Mouse (Mus musculus) adrenal gland, postnatal 25 days (tissue): ENCODE measurements around the gene Prpf4b. TPM values are rescaled to one million over a fixed set of nuclear protein-coding genes. Genes with fewer than 3 reads are reported as not detected.
"Not testable (repeated sequence)": the region's sequence is repeated elsewhere in the genome, so short reads cannot be mapped to it uniquely, and the experiment has no call there.

Experiments used
- DNase-seq: peaks from one replicate; pipeline ENCODE4 v3.0.0; 2021; ENCODE audit warnings: mixed read lengths
- total RNA-seq: library from RNA; stranded (reverse); gene quantifications from 2 replicates; pipeline ENCODE4 v1.2.3, GENCODE M21; 2021

Prpf4b gene
- total RNA-seq, 1 experiment from 2014 or later = 110 TPM

DNA sequence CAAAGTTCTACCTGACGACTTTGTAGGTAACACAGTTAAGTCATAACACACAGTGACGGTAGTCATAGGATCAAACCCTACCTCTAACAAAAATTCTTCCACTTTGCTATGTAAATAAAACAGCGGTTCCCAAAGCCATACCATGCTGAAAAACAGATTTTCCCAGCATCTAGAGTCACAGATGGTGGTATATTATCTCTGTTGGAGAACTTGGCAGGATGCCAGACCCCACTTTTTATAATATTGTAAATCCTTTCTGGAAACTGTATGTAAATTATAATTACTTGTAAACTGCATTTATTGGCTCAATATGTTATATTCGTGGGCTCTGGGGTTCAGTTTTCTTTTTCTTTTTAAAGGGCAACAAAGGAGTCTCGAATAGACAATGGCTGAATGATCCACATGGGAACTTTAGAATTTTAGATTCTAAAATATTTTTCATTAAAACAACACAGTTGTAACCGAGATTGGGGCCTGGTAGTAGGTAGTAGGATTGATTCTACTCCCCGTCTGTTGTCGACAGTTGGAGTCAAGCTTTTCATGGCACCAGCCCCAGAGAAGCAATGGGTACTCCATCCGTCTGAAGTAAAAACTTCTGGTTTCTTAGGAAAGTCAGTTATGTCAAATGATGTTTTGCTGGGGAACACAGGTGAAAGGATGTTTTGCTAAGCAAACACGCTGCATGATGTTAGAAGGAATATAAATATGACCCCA, 60.0 kb downstream of the Prpf4b start:
- no peak for DNase-seq

DNA sequence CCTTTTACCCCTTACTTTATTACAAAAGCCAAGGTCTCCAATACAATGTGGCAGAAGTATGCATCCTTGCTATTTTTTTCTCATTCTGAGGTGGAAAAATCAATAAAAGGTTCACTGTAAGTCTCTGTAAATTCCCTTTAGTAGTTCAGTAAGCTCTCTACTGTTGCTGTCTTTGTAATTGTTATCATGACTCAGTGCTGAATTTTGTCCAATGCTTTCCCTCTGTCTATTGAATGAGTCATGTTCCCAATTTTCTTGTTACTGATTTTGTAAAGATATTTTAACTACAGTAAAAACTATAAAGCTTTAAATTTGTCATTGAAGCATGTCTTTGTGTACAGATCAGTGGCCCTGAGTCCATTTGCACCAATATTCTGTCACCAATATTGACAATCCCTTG, 67.3 kb downstream of the Prpf4b start:
- DNase-seq = no peak

DNA sequence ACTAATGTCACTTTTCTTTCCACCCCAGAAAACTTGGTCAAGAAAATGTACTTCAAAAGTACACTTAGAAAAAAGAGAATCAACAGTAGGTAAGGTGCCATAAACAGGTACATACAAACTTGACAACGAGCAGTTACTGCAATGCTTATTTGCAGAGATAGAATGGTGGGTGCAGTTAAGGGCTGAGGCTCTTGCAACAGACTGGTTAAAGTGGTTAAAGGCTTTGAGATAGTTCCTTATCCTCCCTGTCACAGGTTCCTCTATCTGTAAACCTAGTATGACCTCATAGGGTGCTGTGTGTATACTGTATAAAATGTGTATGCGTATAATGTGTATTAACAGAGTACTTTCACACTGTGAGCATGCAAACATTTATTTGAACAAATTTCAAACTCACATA, 76.3 kb downstream of the Prpf4b start:
- DNase-seq = not testable (repeated sequence)

Other genes with a start within 250 kb of the Prpf4b start
- gene Pxdc1, start 221.8 kb upstream of the Prpf4b start, total RNA-seq = 1.8 and 2.8 TPM in 2 replicates
- gene Fam50b, start 140.5 kb upstream of the Prpf4b start, total RNA-seq = not detected in 2 replicates
- 0.61 TPM in 1 of 2 replicates, not detected in the other for gene Fam217a, start 49.0 kb downstream of the Prpf4b start, total RNA-seq
- not detected in 2 replicates for gene 4933417A18Rik, start 49.1 kb downstream of the Prpf4b start, total RNA-seq
- gene Eci3, start 88.5 kb downstream of the Prpf4b start, total RNA-seq = 1.5 TPM in 1 of 2 replicates, not detected in the other
- gene Eci2, start 151.8 kb downstream of the Prpf4b start, total RNA-seq = 94.5 and 110 TPM in 2 replicates